Mouse (Mus musculus) liver, adult 2 months (tissue): Measurements from ENCODE around the gene Skap1. TPM values are rescaled to one million over a fixed set of nuclear protein-coding genes. Genes with fewer than 3 reads are reported as not detected.

Experiments used
- DNase-seq: peaks from one replicate; pipeline ENCODE4 v3.0.0-alpha.2; 2011; ENCODE audit warnings: low read depth, low spot score; ENCODE audit errors: extremely low read depth
- H3K27ac ChIP-seq: fragments of 200-500 bp; replicated peaks from 2 replicates; pipeline ENCODE4 v1.5.1; 2012; ENCODE audit warnings: low read depth, mild to moderate bottlenecking, control low read depth, inconsistent platforms, low read length; ENCODE audit not compliant: insufficient read depth
- H3K27me3 ChIP-seq: fragments of 200-500 bp; 2 replicates; pipeline ENCODE4 v1.6.1; 2012; ENCODE audit warnings: mild to moderate bottlenecking, moderate library complexity, low read length, inconsistent platforms; ENCODE audit not compliant: control insufficient read depth, insufficient read depth
- H3K36me3 ChIP-seq: fragments of 200-500 bp; 2 replicates; pipeline ENCODE4 v1.6.1; 2012; ENCODE audit warnings: low read length, inconsistent platforms; ENCODE audit not compliant: control insufficient read depth, insufficient read depth
- H3K4me1 ChIP-seq: fragments of 200-500 bp; 2 replicates; pipeline ENCODE4 v1.6.1; 2011; ENCODE audit warnings: low read length; ENCODE audit not compliant: control insufficient read depth, insufficient read depth
- H3K4me3 ChIP-seq: fragments of 200-500 bp; 2 replicates; pipeline ENCODE4 v1.5.1; 2011; ENCODE audit warnings: low read depth, mild to moderate bottlenecking, control low read depth, low read length, moderate library complexity; ENCODE audit not compliant: insufficient read depth
- H3K79me2 ChIP-seq: fragments of 200-500 bp; 2 replicates; pipeline ENCODE4 v1.6.1; 2012; ENCODE audit warnings: inconsistent platforms, mild to moderate bottlenecking, low read length, moderate library complexity; ENCODE audit not compliant: control insufficient read depth, insufficient read depth
- H3K9ac ChIP-seq: fragments of 200-500 bp; 2 replicates; pipeline ENCODE4 v1.6.1; 2012; ENCODE audit warnings: low read depth, mild to moderate bottlenecking, control low read depth, inconsistent platforms, low read length
- CTCF ChIP-seq: fragments of 200-500 bp; IDR thresholded peaks from 2 replicates; pipeline ENCODE4 v1.5.1; 2011; ENCODE audit warnings: low read depth, low read length, control low read depth
- POLR2A ChIP-seq: fragments of 200-500 bp; IDR thresholded peaks from 2 replicates; pipeline ENCODE4 v1.6.1; 2011; ENCODE audit warnings: low read length, control low read depth; ENCODE audit not compliant: insufficient read depth; ENCODE audit errors: extremely low read depth
- WGBS: fragments of 180-500 bp; shearing (Covaris S2); methylation state at CpG from one replicate; pipeline ENCODE4 v1.1.7; 2018; 5-methylcytosine and 5-hydroxymethylcytosine counted together
- polyA plus RNA-seq: library from polyadenylated mRNA; depleted of rRNA; stranded (reverse); fragments of >200 nt; gene quantifications from 2 replicates; pipeline ENCODE4 v1.2.3, GENCODE M21; 2012
- total RNA-seq: library from RNA; depleted of rRNA; stranded (reverse); fragments of >200 nt; gene quantifications from 2 replicates; pipeline ENCODE4 v1.2.3, GENCODE M21; 2014

Skap1 gene
- total and polyA plus RNA-seq, 2 experiments = 0.40 to 0.92 TPM

DNA sequence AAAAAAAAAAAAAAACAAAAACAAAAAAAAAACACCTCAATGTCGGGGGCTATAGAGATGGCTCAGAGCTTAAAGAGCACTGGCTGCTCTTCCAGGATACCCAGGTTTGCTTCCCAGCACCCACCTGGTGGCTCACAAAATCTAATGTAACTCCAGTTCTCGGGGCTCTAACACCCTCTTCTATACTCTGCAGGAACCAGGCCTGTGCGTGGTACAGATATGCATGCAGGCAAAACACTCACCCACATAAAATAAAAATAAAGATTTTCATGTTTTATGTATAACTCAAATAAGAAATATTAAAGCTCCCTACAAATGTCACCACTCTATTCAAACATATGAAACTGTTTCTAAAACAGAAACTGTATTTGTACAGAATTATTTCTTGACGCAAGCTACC is 214.6 kb downstream of the Skap1 start:
- H3K4me1 ChIP-seq = 0 out of 2 replicates have a peak, but pooled peaks cover 2% of the 10 kb centered on the region
- H3K9ac ChIP-seq = no peak overlapping the region
- DNase-seq = no peak
- WGBS = 88% methylated on average over 4 of the region's 4 CpGs
- TF ChIP-seq CTCF = no peak
- TF ChIP-seq POLR2A = no peak
- no peak overlapping the region for H3K4me3 ChIP-seq
- no peaks in the 10 kb centered on the region for H3K79me2 ChIP-seq
- H3K36me3 ChIP-seq = no peaks in the 10 kb centered on the region
- H3K27ac ChIP-seq = no peak overlapping the region
- 0 out of 2 replicates have a peak, but pooled peaks cover 4% of the 10 kb centered on the region for H3K27me3 ChIP-seq

DNA sequence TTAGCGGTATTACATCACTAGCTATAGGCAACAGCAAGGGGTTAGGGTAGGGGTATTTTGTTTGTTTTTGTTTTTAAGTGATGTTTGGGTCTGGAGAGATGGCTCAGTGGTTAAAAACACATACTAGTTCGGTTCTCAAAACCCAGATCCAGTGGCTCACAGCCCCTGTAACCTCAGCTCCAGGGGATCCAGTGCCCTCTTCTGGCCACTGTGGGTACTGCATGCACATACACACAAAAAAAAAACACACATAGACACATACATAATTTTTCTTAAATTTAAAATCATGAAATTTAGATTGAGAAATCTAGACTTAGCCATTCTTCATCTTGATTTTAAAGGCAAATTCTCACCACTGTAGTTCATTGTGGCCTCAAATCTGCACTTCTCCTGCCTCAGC is 221.0 kb downstream of the Skap1 start:
- no peak for DNase-seq
- no peak for TF ChIP-seq POLR2A
- TF ChIP-seq CTCF = peak; percentile 40; the same call in 1 of the 2 replicates
- Histone ChIP-seq H3K9ac (no peak overlapping the region), H3K27me3 (no peaks in the 10 kb centered on the region), H3K4me3 (no peak overlapping the region), H3K79me2 (no peaks in the 10 kb centered on the region), H3K27ac (no peak overlapping the region), H3K4me1 (no peaks in the 10 kb centered on the region), H3K36me3 (no peaks in the 10 kb centered on the region)
- WGBS = 93% methylated on average over 2 of the region's 2 CpGs

DNA sequence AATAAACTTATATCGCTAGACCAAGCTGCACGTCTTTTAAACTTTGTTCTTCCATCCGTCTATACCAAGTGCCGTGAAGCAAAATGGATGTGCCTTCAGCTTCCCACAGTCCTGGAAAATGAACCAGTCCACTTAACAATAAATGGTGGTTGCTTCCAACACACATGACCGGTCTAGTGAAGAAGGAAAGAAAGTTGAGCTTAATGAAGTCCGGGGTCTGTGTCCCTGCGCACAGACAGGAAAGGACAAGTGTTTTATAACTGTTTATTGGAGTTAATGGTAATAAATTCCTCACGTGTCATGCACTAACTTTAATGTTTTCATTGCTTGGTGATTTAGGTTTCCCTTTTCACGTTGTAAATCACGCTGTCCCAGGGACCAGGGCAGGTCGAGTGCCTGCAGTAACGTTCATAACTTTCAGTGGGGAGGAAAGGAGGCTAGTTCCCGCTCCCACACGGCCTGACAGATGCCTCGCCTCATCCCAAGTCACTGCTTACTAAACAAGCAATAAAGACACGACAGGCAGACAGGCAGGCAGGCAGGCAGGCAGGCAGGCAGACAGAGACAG is 222.4 kb downstream of the Skap1 start:
- 80% methylated on average over 16 of the region's 16 CpGs for WGBS
- Histone ChIP-seq H3K36me3 (no peaks in the 10 kb centered on the region), H3K27ac (no peak overlapping the region), H3K27me3 (no peaks in the 10 kb centered on the region), H3K4me1 (no peaks in the 10 kb centered on the region), H3K4me3 (no peak overlapping the region), H3K79me2 (no peaks in the 10 kb centered on the region), H3K9ac (no peak overlapping the region)
- no peak for DNase-seq
- TF ChIP-seq POLR2A = no peak
- no peak for TF ChIP-seq CTCF

DNA sequence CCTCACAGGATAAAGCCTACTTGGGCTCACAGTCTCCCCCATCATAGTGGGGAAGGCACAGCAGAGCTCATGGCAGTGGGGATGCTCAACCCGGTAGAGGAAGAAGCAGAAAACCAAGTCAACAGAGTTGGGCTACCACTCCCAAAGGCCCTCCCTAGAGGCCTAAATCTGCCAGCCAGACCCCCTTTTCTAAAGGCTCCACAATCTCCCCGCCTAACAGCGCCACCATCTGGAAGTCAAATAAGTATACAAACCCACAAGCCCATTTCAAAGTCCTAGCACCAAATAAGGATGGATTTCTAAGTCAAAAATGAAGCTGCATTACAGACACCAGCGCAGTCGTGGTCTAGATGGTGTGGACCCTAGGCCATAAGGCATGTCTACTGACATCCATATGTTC is 227.9 kb downstream of the Skap1 start:
- H3K4me1 ChIP-seq = no peaks in the 10 kb centered on the region
- 87% methylated on average over 5 of the region's 5 CpGs for WGBS
- no peak for DNase-seq
- no peaks in the 10 kb centered on the region for H3K79me2 ChIP-seq
- H3K27ac ChIP-seq = no peak overlapping the region
- H3K27me3 ChIP-seq = no peaks in the 10 kb centered on the region
- TF ChIP-seq CTCF (no peak), POLR2A (no peak)
- no peaks in the 10 kb centered on the region for H3K36me3 ChIP-seq
- H3K9ac ChIP-seq = no peak overlapping the region
- H3K4me3 ChIP-seq = no peak overlapping the region

DNA sequence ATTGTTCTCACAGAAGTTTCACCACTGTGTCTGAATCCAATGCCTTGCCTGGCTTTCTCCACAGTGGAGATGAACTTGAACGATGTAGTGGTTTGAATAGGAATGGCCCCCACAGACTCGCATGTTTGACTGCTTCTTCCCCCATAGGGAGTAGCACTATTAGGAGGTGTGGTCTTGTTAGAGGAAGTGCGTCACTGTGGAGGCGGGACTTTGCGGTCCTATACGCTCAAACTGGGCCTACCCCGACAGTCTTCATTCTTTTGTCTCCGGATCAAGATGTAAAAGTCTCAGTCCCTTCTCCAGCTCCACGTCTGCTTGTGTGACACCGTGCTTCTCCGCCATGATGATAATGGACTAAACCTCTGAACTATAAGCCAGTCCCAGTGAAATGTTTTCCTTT is 229.0 kb downstream of the Skap1 start:
- Histone ChIP-seq H3K27me3 (no peaks in the 10 kb centered on the region), H3K36me3 (no peaks in the 10 kb centered on the region), H3K4me1 (no peaks in the 10 kb centered on the region; the same call in 1 of the 2 replicates), H3K27ac (no peak overlapping the region), H3K79me2 (no peaks in the 10 kb centered on the region), H3K9ac (no peak overlapping the region), H3K4me3 (no peak overlapping the region)
- no peak for TF ChIP-seq POLR2A
- TF ChIP-seq CTCF = no peak
- 96% methylated on average over 11 of the region's 11 CpGs for WGBS
- no peak for DNase-seq

DNA sequence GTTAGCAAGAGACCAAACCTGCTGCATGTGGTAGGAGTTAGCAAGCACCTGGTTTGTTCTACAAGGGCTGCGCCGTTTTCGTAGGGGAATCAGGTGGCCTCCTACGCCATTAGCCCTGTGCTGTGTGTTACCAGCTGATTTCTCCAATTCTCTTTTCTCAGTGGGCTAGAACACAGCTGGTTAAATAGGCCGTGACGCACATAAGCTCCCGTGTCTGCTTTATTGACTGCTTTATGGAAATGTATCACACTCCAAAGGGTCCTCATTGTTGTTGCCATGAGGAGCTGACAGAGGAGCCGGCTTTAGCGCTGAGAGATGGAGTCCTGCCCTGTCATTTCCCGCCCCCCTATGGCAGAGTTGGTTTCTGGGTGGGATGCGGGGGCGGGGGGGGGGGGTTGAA is 230.4 kb downstream of the Skap1 start:
- Histone ChIP-seq H3K4me1 (no peaks in the 10 kb centered on the region; the same call in 1 of the 2 replicates), H3K27ac (no peak overlapping the region), H3K27me3 (no peaks in the 10 kb centered on the region), H3K79me2 (no peaks in the 10 kb centered on the region), H3K36me3 (no peaks in the 10 kb centered on the region), H3K9ac (no peak overlapping the region), H3K4me3 (no peak overlapping the region)
- no peak for TF ChIP-seq CTCF
- TF ChIP-seq POLR2A = no peak
- DNase-seq = no peak
- WGBS = 81% methylated on average over 12 of the region's 12 CpGs
